In genomic region chr1:186988822-186989221, GRCm38 (mm10) we compare ENCODE assay signal across 24 mouse cellular contexts. TPM values are rescaled to one million over a fixed set of nuclear protein-coding genes. Genes with fewer than 3 reads are reported as not detected.
DNase-seq lines count a peak whose midpoint lies in the region; ATAC-seq and TF ChIP-seq lines count a peak whose summit lies in the region.
"Had no signal": no experiment of that assay in that cellular context is flagged by ENCODE, and none has a peak within 500 bp of the region (broad histone marks: within the 10 kb centered on the region; RNA-seq: fewer than 3 reads in every experiment).

No protein-coding gene starts in this region.

- H3K9me3 ChIP-seq in hindbrain, embryonic 12.5 days (replicated peaks) = 0 out of 2 replicates have a peak, but pooled peaks cover 6% of the 10 kb centered on the region
- H3K9me3 ChIP-seq: embryonic facial prominence, embryonic 15.5 days; forebrain, embryonic 13.5 days had no signal

- no peak overlapping the region for H3K9ac ChIP-seq in hindbrain, embryonic 12.5 days
- H3K9ac ChIP-seq: embryonic facial prominence, embryonic 15.5 days; forebrain, embryonic 13.5 days; heart, embryonic 13.5 days had no signal

- no peaks in the 10 kb centered on the region for H3K36me3 ChIP-seq in hindbrain, embryonic 12.5 days
- H3K36me3 ChIP-seq: embryonic facial prominence, embryonic 15.5 days; heart, embryonic 13.5 days had no signal

- no peak overlapping the region for H3K4me2 ChIP-seq in hindbrain, embryonic 12.5 days (replicated peaks)
- H3K4me2 ChIP-seq: embryonic facial prominence, embryonic 15.5 days; heart, embryonic 13.5 days had no signal

- peaks cover 2% of the 10 kb centered on the region; the same call in 1 of the 2 replicates for H3K27me3 ChIP-seq in hindbrain, embryonic 12.5 days
- H3K27me3 ChIP-seq: CH12.LX; embryonic facial prominence, embryonic 15.5 days; forebrain, embryonic 13.5 days; heart, embryonic 13.5 days had no signal

- 81% methylated on average over 4 of the region's 4 CpGs for WGBS in hindbrain, embryonic 12.5 days

- peak; percentile 20 for DNase-seq in adrenal gland, adult 2 months
- no peak for DNase-seq in adrenal gland, postnatal 36 days
- DNase-seq in right cerebral cortex, adult 18-20 months = peak; percentile 6
- no peak for DNase-seq in right cerebral cortex, postnatal 36 days (ENCODE audit: low spot score in 2 of 2)
- DNase-seq in brain, adult 2 months (ENCODE audit: low read depth, low spot score) = peak; percentile 67
- peak; percentile 32 for DNase-seq in telencephalon, adult 2 months (ENCODE audit: low read depth, low spot score)
- DNase-seq in gastrocnemius, adult 2 months = no peak
- DNase-seq: adrenal gland, postnatal 25 days; cerebellum, adult 11 months; cerebellum, adult 8-10 months; gastrocnemius, postnatal 36 days; heart, postnatal 36 days had no signal

- ATAC-seq in hindbrain, embryonic 12.5 days (ENCODE audit: low FRiP score) = no peak
- ATAC-seq: hindbrain, embryonic 16.5 days; inflammation-experienced regulatory T-cells, adult 6 months; intestine, postnatal 0 days had no signal

- intact Hi-C loops in gastrocnemius, adult 2 months (cut with DNase I) = no loop called here

- H3K4me3 ChIP-seq in hindbrain, embryonic 12.5 days = no peak overlapping the region
- no peak overlapping the region for H3K4me3 ChIP-seq in gastrocnemius, adult 2 months
- H3K4me3 ChIP-seq: embryonic facial prominence, embryonic 15.5 days; forebrain, embryonic 13.5 days; heart, embryonic 13.5 days had no signal

- H3K4me1 ChIP-seq in hindbrain, embryonic 12.5 days = peaks cover 5% of the 10 kb centered on the region; the same call in 1 of the 2 replicates
- H3K4me1 ChIP-seq: embryonic facial prominence, embryonic 15.5 days; heart, embryonic 13.5 days had no signal

- TF ChIP-seq CTCF in gastrocnemius, adult 2 months (IDR thresholded peaks at IDR 0.05) = no peak

- H3K27ac ChIP-seq in hindbrain, embryonic 12.5 days = no peak overlapping the region
- no peak overlapping the region for H3K27ac ChIP-seq in gastrocnemius, adult 2 months
- H3K27ac ChIP-seq: embryonic facial prominence, embryonic 15.5 days; heart, embryonic 13.5 days had no signal

RNA-seq across cellular contexts. Expression of gene D1Pas1, which starts 21.6 kb away (rescaled TPM):
- total RNA-seq in adrenal gland, adult 2 months (2021) = under 1 TPM in 1 of 2 experiments, not detected in 1; 0.09 TPM
- polyA plus RNA-seq in adrenal gland, adult 2 months (2012; rRNA removed) = not detected in 2 replicates
- total RNA-seq in adrenal gland, postnatal 36 days (2021) = not detected
- 0.10 and 0.39 TPM in 2 replicates for polyA plus RNA-seq in hindbrain, embryonic 12.5 days (2016; fragmentation: Nextera tagmentation; extraction: Ambion mirVana)
- not detected for total RNA-seq in gastrocnemius, adult 2 months (2021)
- total RNA-seq: adrenal gland, postnatal 25 days; CH12.LX; common myeloid progenitor, adult 5-6 weeks; gastrocnemius, adult 18-20 months; gastrocnemius, postnatal 36 days; heart, postnatal 36 days had no signal
- polyA plus RNA-seq: embryonic facial prominence, embryonic 11.5 days; forebrain, embryonic 13.5 days; frontal cortex, adult 2 months; inflammation-experienced regulatory T-cells, adult 6 months; intestine, postnatal 0 days had no signal

Comparison
In these comparisons a context has a peak if more than half of its experiments do, and no peak if none do; other contexts are left out.
1. DNase-seq: peak in adrenal gland, adult 2 months (single experiment), right cerebral cortex, adult 18-20 months (single experiment), brain, adult 2 months (single experiment) and telencephalon, adult 2 months (single experiment); none in adrenal gland, postnatal 36 days (0 of 2), right cerebral cortex, postnatal 36 days (0 of 2) and gastrocnemius, adult 2 months (single experiment).